Mouse (Mus musculus): ENCODE data around the gene She.
"Not testable (repeated sequence)": the region's sequence is repeated elsewhere in the genome, so short reads cannot be mapped to it uniquely, and the experiment has no call there.

The She gene

DNA sequence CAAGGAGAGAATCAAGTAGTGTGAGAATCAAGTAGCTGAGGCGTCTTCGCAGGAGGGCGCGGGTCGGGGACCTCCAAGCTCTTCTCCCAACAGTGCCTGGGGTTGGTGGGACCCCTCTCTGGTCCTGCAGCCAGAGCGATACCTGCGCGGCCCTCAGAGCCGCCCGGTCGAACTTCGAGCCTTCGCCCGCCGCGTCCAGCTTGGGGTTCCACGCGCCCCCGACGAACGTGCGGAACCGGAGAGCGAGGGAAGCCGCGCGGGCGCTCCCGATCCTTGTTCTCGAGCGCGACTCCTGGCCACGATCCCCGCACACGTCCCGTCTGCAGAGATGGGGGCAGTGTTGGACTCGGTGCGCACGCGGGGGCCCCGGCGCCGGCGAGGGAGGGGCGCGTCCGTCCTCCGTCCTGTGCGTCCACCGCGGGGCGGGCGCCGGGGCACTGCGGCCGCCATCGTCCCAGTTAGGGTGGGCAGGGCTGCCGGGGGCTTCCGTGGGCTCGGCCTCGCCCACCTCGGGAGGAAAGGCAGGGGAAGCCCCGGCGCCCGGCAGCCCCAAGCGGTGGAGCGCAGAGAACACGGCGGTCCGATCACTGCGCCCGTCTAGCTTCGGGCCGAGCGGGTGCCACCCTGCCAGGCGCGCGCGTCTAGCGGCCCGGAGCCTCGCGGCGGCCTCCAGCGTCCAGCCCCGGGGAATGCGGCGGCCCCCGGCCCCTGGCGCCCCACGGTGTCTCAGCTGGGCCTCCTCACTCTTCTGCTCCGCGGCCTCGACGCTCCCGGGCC, at the start of gene She:
TSS of gene She (plus strand) at position 556 of the 777 bp plus-strand sequence.
- DNase-seq (ENCODE audit: low spot score): peak; percentile 18

DNA sequence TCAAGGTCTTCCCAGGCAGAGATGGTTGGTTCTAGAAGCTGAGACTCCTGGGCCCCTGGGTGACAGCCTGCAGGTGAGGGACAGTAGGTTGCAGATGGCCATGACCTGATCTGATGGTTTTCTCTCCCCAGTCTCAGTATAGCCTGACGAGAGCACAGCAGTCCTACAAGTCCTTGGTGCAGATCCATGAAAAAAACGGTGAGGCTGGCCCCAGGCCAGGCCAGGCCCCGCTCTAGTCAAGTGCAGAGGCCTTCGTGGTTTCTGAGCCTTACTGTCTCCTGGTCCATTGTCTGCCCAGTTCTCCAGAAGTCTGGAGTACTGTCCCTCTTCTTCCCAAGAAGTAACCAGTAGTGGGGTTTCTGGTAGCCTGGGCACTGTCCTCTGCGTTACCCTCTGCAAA, 49.5 kb upstream of the She start:
- no peak for DNase-seq (ENCODE audit: low spot score)

- peak; percentile 76 for DNase-seq (ENCODE audit: low spot score)
Observed at GRCm38 (mm10) chr3:89784991-89785753, 46.0 kb upstream of the She start.

GRCm38 (mm10) chr3:89786275-89786674, 44.9 kb upstream of the She start:
- DNase-seq (ENCODE audit: low spot score): no peak

- DNase-seq (ENCODE audit: low spot score): no peak
Observed at GRCm38 (mm10) chr3:89788680-89789352, 42.4 kb upstream of the She start.

DNA sequence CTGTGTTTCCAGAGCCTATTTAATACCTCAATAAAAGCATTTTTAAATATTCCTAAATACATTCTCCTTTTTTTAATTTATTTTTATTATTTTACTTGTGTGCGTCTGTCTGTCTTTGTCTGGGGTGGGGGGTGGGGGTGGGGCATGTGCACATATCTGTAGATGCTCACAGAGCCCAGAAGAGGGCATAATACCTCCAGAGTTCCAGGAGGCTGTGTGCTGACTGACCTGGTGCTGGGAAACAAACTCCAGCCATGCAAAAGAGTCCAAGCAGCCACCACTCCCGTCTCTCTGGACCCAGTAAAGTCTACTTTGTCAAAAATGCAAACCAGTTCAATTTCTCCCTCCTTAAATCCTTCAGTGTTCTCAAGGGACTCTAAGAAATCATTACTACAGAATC, 36.6 kb upstream of the She start:
- no peak for DNase-seq (ENCODE audit: low spot score)

GRCm38 (mm10) chr3:89795746-89796145, 35.4 kb upstream of the She start:
- DNase-seq (ENCODE audit: low spot score): peak; percentile 16

GRCm38 (mm10) chr3:89796358-89796757, 34.8 kb upstream of the She start:
- DNase-seq (ENCODE audit: low spot score): no peak

DNA sequence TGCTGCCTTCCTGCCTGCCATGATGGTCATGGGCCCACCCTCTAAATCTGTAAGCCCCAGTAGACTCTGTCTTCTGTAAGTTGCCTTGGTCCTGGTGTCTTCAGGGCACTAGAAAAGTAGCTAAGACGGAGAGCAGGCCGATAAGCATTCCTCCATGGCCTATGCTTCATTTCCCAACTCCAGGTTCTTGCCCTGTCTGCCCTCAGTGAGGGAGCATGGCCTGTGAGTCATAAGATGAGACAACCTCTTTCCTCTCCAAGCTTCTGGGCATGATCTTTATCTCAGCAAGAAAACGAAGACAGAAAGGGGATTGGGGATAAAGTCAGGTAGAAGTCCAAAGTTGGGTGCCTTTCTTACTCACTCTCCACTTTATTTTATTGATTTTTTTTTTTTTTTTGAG, 32.7 kb upstream of the She start:
- DNase-seq (ENCODE audit: low spot score): no peak

GRCm38 (mm10) chr3:89799476-89799875, 31.7 kb upstream of the She start:
- peak; percentile 12 for DNase-seq (ENCODE audit: low spot score)

DNA sequence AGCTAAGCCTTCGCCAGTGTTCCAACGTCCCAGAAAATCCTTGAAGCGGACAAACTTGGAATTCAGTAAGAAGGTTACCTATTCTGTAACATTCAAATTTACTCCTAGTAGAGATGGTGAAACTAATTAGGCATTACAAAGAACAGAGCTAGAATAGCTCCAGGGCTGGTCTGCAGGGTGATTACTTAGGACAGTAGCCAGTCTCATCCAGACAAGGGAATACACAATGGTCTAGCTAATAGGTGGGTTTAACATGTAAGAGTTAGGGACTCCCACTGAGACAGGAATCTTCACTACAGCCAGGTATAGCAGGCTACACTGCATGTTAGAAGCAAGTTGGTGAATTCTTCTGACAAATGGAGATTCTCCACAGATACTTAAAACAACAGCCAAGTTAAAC, 31.1 kb upstream of the She start:
- not testable (repeated sequence) for DNase-seq (ENCODE audit: low spot score)

DNA sequence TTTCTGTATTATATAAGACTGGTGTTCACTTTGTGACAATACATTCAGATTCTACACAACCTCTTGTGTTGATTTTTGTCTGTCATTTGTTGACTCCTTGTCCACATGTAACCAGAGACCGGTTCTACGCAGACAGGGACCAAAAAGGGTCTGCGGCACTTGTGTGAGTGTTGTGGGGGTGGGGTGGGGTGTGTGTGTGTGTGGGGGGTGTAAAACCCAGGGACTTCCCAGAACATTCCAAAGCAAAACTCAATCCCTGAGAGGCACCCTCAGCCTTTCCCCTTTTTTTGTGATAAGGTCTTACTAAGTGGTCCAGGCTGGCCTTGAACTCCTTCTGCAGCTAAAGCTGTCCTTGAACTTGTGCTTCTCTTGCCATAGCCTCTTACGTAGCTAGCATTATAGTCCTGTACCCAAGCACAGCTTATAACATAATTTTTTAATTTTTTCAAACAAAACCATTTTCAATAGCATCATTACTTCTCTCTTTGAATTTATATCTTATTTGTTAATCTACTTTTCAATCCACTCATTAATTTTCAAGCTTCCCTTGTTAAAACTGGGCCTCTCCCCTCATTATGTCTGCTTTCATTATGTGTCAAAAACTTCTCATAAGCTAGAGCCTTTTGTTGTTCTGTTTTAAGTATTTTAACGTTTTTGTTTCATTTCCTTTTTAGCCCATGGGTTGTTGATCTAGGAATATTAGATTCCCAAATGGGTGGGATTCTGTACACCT, 30.2 kb upstream of the She start:
- no peak for DNase-seq (ENCODE audit: low spot score)

- peak; percentile 5 for DNase-seq (ENCODE audit: low spot score)
Observed at GRCm38 (mm10) chr3:89801507-89801847, 29.7 kb upstream of the She start.

GRCm38 (mm10) chr3:89802876-89803275, 28.3 kb upstream of the She start:
- no peak for DNase-seq (ENCODE audit: low spot score)

DNA sequence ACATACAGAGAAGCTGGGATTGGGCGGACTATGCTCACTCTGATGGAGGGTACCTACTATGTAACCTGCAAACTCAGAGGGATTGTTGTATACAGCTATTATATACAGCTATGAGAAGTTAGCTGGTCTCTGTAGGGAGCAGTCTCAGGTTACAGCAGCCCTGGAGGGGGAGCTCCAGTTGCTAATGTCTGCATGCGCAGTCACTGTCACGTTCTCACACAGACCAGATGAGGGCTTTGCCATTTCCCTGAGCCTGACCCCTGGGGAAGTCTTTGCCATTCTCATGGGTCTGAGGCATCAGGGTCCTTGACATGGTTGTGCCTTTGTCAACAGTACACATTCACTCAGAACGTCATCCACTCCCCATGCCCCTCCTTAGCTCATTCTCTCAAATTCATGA, 26.0 kb upstream of the She start:
- no peak for DNase-seq (ENCODE audit: low spot score)

DNA sequence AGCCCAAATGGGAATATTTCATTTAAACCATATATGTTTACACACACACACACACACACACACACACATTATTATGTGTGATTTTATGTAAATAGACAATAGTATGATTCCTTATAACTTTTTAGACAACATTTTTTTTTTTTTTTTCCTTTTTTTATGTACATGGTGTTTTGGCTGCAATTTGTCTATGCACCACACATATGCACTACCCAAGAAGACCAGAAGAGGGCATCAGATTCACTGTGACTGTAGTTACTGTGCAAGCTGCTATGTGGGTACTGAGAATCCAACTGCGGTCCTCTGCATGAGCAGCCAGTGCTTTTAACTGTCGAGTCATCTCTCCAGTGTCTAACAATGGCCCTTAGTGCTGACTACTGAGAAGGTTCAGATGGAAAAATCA, 24.4 kb upstream of the She start:
- DNase-seq (ENCODE audit: low spot score): no peak

DNA sequence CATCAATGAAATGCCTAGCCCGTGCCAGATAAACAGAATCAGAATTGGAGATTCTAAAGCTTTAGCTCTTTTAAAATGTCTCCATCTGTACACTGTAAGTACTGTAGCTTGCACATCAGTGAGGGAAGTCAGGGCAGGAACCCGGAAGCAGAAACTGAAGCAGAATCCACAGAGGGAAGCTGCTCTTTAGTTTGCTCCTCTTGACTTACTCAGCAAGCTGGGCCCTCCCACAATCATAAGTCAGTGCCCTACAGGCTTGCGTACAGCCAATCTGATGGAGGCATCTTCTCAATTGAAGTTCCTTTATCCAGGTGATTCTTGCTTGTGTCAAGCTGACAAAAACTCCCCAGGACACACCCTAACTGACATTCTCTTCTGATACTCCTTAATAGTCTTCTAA, 24.0 kb upstream of the She start:
- no peak for DNase-seq (ENCODE audit: low spot score)

DNA sequence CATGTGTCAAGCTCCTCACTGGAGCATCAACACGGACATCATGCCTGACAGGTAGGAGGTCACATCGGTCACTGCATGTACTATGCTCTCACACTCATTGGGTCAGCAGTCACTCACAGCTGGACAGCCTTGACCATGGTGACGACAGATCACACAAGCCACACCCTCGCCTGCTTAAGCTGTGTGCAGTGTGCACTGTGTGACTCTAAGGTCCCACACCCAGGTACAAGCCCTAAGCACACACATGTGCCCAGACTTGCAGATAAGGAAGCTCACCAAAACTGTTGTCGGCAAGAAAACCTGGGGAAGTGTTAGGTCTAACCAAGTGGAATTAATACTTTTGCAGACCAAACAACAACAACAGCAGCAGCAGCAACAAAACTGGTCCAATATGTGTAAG, 23.3 kb upstream of the She start:
- no peak for DNase-seq (ENCODE audit: low spot score)

DNA sequence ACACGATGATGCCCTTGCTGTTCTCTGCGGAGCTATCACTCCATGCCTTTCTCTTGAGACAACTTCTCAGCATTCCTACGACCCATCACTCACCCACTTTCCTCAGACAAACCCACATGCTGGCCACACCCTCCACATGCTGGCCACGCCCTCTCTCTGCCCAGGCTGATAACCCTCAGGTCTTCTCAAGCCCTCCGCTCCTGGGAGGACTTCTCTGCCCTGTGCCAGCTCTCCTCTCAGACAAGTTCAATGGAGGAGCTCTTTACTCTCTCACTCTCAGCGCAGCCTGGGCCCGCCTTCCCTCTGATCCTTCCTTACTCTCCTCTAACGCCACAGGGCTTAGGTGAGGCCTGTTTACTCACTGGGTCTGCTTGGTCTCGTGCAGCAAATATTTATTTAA, 22.5 kb upstream of the She start:
- DNase-seq (ENCODE audit: low spot score): no peak

GRCm38 (mm10) chr3:89810841-89811240, 20.3 kb upstream of the She start:
- DNase-seq (ENCODE audit: low spot score): no peak

DNA sequence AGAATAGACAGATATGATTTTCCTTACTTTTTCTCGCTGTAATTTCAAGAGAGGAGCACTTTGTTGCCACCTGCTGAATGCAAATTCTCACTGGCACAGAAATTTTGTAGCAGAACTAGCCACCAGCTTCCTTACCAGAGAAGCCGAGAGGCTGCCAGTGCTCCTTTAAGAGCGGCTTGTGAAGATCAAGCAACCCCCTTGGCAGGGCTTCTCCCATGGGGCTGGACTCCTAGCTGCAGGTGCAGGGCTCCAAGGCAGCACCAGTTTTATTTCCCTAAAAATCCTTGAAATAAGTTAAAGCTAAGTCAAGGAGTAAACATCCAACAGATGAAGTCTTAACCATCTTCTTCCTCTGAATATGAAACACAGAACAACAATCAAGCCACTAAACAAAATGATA, 19.0 kb upstream of the She start:
- DNase-seq (ENCODE audit: low spot score): no peak

DNA sequence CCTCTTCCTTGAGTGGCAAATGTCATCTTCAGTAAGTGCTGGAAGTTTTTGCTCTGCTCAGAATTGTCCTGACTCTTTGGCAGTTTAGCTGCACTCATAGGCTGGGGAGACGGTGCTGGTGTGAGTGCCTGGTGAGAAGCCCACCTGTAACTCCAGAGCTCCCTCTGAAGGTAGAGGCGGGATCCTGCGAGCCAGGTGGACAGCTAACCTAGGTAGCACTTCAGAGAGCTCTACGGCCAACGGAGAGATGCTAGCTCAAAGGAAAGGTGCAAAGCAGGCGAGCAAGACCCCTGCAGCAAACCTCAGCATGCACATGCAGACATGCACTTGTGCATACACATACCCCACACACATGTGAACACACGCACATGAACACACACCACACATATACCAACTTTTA, 17.1 kb upstream of the She start:
- no peak for DNase-seq (ENCODE audit: low spot score)
